Mouse (Mus musculus): ENCODE data around the gene Immp2l.

GRCm38 (mm10) chr12:40995618-40996370 is 28.1 kb upstream of the Immp2l start:
- no peak for TF ChIP-seq POLR2A (IDR thresholded peaks at IDR 0.05; ENCODE audit: insufficient read depth, low read depth, low read length)
- TF ChIP-seq CTCF (IDR thresholded peaks at IDR 0.05), result no peak
- no peak for TF ChIP-seq EP300 (IDR thresholded peaks at IDR 0.05; ENCODE audit: insufficient read depth, low read depth, low read length)

Data from heart, adult 2 months (tissue).